Mouse (Mus musculus) megakaryocyte, adult 5-6 weeks (primary cell): ENCODE measurements around the gene Pzp. TPM values are rescaled to one million over a fixed set of nuclear protein-coding genes. Genes with fewer than 3 reads are reported as not detected.

Source experiments
- ATAC-seq: 2 replicates; pipeline ENCODE4 v1.8.0; 2016; ENCODE audit warnings: mild to moderate bottlenecking, inconsistent platforms; ENCODE audit not compliant: poor library complexity, severe bottlenecking
- total RNA-seq, 2 experiments: library from RNA; stranded (forward) in 1 of 2; stranded (reverse) in 1 of 2; fragments of 153-499, 151-499 nt in 1 of 2; fragments of 221-1000, 200-1000 nt in 1 of 2; gene quantifications; 2 replicates each; pipeline versions ENCODE4 v1.2.3 to v1.2.4; 2015 to 2017

Pzp gene
- total RNA-seq, 2 experiments from 2014 or later: not detected

DNA sequence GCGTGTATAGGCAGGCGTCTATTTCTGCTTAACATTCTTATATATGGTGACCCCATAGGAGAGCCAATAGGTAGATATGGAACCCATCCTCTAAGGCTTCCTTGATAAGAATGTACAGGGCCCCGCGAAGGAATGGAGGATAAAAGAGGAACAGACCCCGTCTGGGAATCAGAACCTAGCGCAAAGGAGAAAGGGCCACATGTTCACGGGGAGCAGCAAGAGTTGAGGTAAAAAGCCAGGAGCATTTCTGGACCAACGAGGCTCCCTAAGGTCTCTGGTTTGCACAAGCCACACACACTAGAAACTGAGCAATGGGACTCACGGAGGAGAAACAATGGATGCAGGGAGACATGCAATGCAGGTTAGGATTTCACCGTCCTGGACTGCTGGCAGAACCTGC is 89.2 kb downstream of the Pzp start:
- 0 out of 2 replicates have a peak, but pooled peaks have one; percentile 0 for ATAC-seq

DNA sequence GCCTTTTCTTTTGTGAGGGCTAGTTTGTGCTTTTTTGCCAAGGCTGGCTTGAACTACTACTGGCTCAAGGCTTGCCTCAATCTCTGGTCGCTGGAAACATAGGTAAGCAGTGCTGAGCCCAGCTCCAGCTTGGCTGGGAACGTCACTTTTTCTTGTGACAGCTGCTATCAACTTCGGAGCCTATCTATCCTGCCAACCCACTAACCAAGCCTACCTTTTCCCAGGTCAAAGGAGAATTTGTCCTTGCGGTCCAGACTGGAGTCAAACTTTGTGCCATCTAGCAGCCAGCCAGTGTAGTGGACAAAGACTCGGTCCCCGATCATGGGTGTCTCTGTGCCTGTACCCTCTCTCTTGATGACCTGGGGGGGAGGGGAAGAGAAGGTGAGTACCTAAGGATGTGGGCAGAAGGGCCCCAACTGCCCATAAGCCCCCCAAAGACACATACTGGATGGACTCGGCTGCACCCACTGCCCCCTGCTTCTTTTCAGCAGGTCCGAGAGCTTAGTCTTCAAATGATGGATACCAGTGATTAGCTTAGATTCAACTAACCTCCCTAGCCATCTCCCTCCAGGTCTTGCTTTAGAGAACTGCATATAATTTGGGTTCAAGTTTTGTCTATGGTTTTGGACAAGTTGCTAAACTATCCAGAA is 90.0 kb downstream of the Pzp start:
- no peak for ATAC-seq

DNA sequence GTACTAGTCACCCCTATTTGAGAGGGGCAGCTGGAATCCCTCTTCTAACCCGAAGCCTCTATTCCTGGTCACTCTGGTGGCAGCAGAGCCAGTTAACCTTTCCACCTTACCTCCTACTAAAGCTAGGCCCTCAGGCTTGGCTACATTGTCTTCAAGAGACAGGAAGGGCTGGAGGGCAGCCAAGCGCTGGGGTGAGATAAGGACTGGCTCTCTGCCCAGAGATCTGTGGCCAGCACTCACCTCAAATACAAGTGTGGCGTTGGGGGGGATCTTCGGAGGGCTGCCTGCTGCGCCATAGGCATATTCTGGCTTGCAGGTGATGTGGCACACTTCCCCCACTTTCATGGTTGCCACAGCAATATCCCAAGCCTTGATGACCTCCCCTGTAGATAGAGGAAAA is 91.0 kb downstream of the Pzp start:
- ATAC-seq: no peak

Other genes with a start within 250 kb of the Pzp start
- 0.05 TPM in 1 of 2 replicates, not detected in the other for gene Tead4, start 225.9 kb downstream of the Pzp start, total RNA-seq (2015)
- gene Tead4, start 225.9 kb downstream of the Pzp start, total RNA-seq (2017): 0.07 and 0.20 TPM in 2 replicates
- 2.6 and 3.3 TPM in 2 replicates for gene Tulp3, start 170.9 kb downstream of the Pzp start, total RNA-seq (2015)
- gene Tulp3, start 170.9 kb downstream of the Pzp start, total RNA-seq (2017): 1.4 and 2.4 TPM in 2 replicates
- gene Rhno1, start 163.8 kb downstream of the Pzp start, total RNA-seq (2015): 45.7 and 53.9 TPM in 2 replicates
- 35.4 and 41.1 TPM in 2 replicates for gene Rhno1, start 163.8 kb downstream of the Pzp start, total RNA-seq (2017)
- 69.8 and 76.1 TPM in 2 replicates for gene Foxm1, start 163.8 kb downstream of the Pzp start, total RNA-seq (2015)
- gene Foxm1, start 163.8 kb downstream of the Pzp start, total RNA-seq (2017): 26.2 and 41.8 TPM in 2 replicates
- gene Tex52, start 151.3 kb downstream of the Pzp start, total RNA-seq (2015): 0.09 and 0.18 TPM in 2 replicates
- gene Tex52, start 151.3 kb downstream of the Pzp start, total RNA-seq (2017): not detected in 2 replicates
- gene Gm44596, start 151.2 kb downstream of the Pzp start, total RNA-seq (2015): not detected in 2 replicates
- gene Gm44596, start 151.2 kb downstream of the Pzp start, total RNA-seq (2017): not detected in 2 replicates
- not detected in 2 replicates for gene Nrip2, start 127.4 kb downstream of the Pzp start, total RNA-seq (2015)
- gene Nrip2, start 127.4 kb downstream of the Pzp start, total RNA-seq (2017): 0.15 TPM in 1 of 2 replicates, not detected in the other
- 6.4 and 6.8 TPM in 2 replicates for gene Itfg2, start 101.8 kb downstream of the Pzp start, total RNA-seq (2015)
- gene Itfg2, start 101.8 kb downstream of the Pzp start, total RNA-seq (2017): 6.2 and 14.1 TPM in 2 replicates
- gene Fkbp4, start 88.0 kb downstream of the Pzp start, total RNA-seq (2015): 34.6 and 38.1 TPM in 2 replicates
- 93.1 and 95.7 TPM in 2 replicates for gene Fkbp4, start 88.0 kb downstream of the Pzp start, total RNA-seq (2017)
- not detected in 2 replicates for gene A2ml1, start 54.9 kb upstream of the Pzp start, total RNA-seq (2015)
- not detected in 2 replicates for gene A2ml1, start 54.9 kb upstream of the Pzp start, total RNA-seq (2017)
- 1.8 and 2.8 TPM in 2 replicates for gene Klrb1a, start 96.8 kb upstream of the Pzp start, total RNA-seq (2015)
- 0.81 and 2.6 TPM in 2 replicates for gene Klrb1a, start 96.8 kb upstream of the Pzp start, total RNA-seq (2017)
- gene Clec2h, start 135.7 kb upstream of the Pzp start, total RNA-seq (2015): not detected in 2 replicates
- not detected in 2 replicates for gene Clec2h, start 135.7 kb upstream of the Pzp start, total RNA-seq (2017)
- gene Klrb1, start 196.3 kb upstream of the Pzp start, total RNA-seq (2015): 0.62 TPM in 1 of 2 replicates, not detected in the other
- gene Klrb1, start 196.3 kb upstream of the Pzp start, total RNA-seq (2017): 0.26 and 0.73 TPM in 2 replicates